Mouse (Mus musculus) midbrain, embryonic 16.5 days (tissue): ENCODE measurements around the gene Hexim2. TPM values are rescaled to one million over a fixed set of nuclear protein-coding genes. Genes with fewer than 3 reads are reported as not detected.

Source experiments
- ATAC-seq: fragments of 200-750 bp; cut with Nextera tagmentation; 2 replicates; pipeline ENCODE4 v1.8.0; 2017; ENCODE audit warnings: moderate TSS enrichment
- H3K27ac ChIP-seq: fragments of 300-500 bp; sonication (generic); 2 replicates; pipeline ENCODE4 v1.5.1; 2014; ENCODE audit warnings: mild to moderate bottlenecking, low read length, mixed read lengths
- H3K27me3 ChIP-seq: fragments of 300-500 bp; sonication (generic); 2 replicates; pipeline ENCODE4 v1.6.1; 2014; ENCODE audit warnings: low read depth, low read length, mixed read lengths; ENCODE audit not compliant: control insufficient read depth, insufficient read depth
- H3K36me3 ChIP-seq: fragments of 300-500 bp; sonication (generic); 2 replicates; pipeline ENCODE4 v1.6.1; 2014; ENCODE audit warnings: mild to moderate bottlenecking, low read length, moderate library complexity, mixed read lengths; ENCODE audit not compliant: control insufficient read depth, insufficient read depth
- H3K4me1 ChIP-seq: fragments of 300-500 bp; sonication (generic); 2 replicates; pipeline ENCODE4 v1.6.1; 2014; ENCODE audit warnings: mild to moderate bottlenecking, low read length, mixed read lengths; ENCODE audit not compliant: control insufficient read depth, insufficient read depth
- H3K4me2 ChIP-seq: fragments of 300-500 bp; sonication (generic); 2 replicates; pipeline ENCODE4 v1.6.1; 2014; ENCODE audit warnings: mild to moderate bottlenecking, low read length, mixed read lengths
- H3K4me3 ChIP-seq: fragments of 300-500 bp; sonication (generic); 2 replicates; pipeline ENCODE4 v1.5.1; 2014; ENCODE audit warnings: low read depth, mild to moderate bottlenecking, low read length, moderate library complexity, mixed read lengths
- H3K9ac ChIP-seq: fragments of 300-500 bp; sonication (generic); 2 replicates; pipeline ENCODE4 v1.6.1; 2014; ENCODE audit warnings: low read depth, low read length, mixed read lengths
- H3K9me3 ChIP-seq: fragments of 300-500 bp; sonication (generic); replicated peaks from 2 replicates; pipeline ENCODE4 v1.6.1; 2014; ENCODE audit warnings: mild to moderate bottlenecking, low read length, mixed read lengths; ENCODE audit not compliant: control insufficient read depth, poor library complexity, severe bottlenecking
- WGBS: fragments of 180-500 bp; shearing (Covaris S2); extraction: QIAGEN DNeasy Blood & Tissue Kit; methylation state at CpG from one replicate; pipeline ENCODE4 v1.1.7; 2014; 5-methylcytosine and 5-hydroxymethylcytosine counted together
- polyA plus RNA-seq: library from polyadenylated mRNA; unstranded; fragments of >200 nt; fragmentation: Nextera tagmentation; extraction: Ambion mirVana; gene quantifications from 2 replicates; pipeline ENCODE4 v1.2.1, GENCODE M21; 2015

Gene Hexim2
- polyA plus RNA-seq, 1 experiment from 2014 or later = 37.0 TPM

DNA sequence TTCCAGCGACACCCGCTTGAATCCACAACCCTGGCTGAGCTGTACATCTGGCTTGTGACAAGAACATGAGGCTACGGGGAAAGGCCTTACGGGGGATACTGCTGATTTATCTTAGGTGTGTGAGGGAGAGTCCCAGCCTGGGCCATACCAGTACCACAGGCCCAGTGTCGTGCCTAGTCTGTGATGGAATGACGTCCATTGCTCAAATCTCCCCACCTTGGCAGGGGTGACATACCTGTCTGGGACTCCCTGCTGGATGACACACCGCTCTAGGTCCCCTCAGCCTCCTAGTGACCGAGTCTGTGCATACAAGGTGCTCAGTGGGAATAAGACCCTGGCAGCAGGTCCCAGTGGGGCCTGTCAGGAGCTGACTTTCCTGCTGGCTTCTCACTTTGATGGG, 46.5 kb downstream of the Hexim2 start:
- ATAC-seq = no peak
- Histone ChIP-seq H3K4me3 (no peak overlapping the region), H3K27ac (no peak overlapping the region), H3K36me3 (no peaks in the 10 kb centered on the region), H3K4me1 (peaks cover 3% of the 10 kb centered on the region; the same call in 1 of the 2 replicates), H3K9me3 (no peaks in the 10 kb centered on the region), H3K9ac (no peak overlapping the region), H3K4me2 (no peak overlapping the region), H3K27me3 (no peaks in the 10 kb centered on the region)
- WGBS = 89% methylated on average over 8 of the region's 8 CpGs

GRCm38 (mm10) chr11:103180426-103180825, 48.2 kb downstream of the Hexim2 start:
- Histone ChIP-seq H3K36me3 (no peaks in the 10 kb centered on the region), H3K4me3 (no peak overlapping the region), H3K9me3 (no peaks in the 10 kb centered on the region), H3K4me2 (no peak overlapping the region), H3K27me3 (no peaks in the 10 kb centered on the region), H3K27ac (no peak overlapping the region), H3K4me1 (no peaks in the 10 kb centered on the region), H3K9ac (no peak overlapping the region)
- no peak for ATAC-seq
- 69% methylated on average over 1 of the region's 1 CpGs for WGBS

- no peak overlapping the region for H3K4me3 ChIP-seq
These were observed 49.1 kb downstream of the Hexim2 start for GRCm38 (mm10) chr11:103181349-103181748.

DNA sequence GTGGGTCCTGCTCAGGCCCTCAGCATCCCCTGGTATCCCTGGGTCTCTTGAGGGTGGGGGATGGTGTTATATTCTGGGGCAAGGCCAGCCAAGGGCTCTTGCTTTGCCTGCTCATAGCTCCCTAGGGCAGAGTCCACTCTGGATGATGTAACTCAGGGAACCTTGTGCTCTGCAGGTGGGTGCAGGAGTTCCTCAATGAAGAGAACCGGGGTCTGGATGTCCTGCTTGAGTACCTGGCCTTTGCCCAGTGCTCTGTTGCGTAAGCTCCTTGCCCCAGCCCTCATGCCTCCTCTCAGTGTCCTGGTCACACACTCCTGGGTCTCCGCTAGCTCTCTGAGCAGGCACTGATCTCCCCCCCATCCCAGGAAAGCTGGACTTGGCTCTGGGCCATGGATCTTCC, 49.7 kb downstream of the Hexim2 start:
- Histone ChIP-seq H3K27me3 (no peaks in the 10 kb centered on the region), H3K4me1 (no peaks in the 10 kb centered on the region), H3K4me2 (no peak overlapping the region), H3K27ac (no peak overlapping the region), H3K9ac (no peak overlapping the region), H3K4me3 (no peak overlapping the region), H3K9me3 (no peaks in the 10 kb centered on the region), H3K36me3 (no peaks in the 10 kb centered on the region; the same call in 1 of the 2 replicates)
- 66% methylated on average over 3 of the region's 3 CpGs for WGBS
- ATAC-seq = no peak

More at GRCm38 (mm10) chr11:103181349-103181748, 49.1 kb downstream of the Hexim2 start:
- no peak overlapping the region for H3K9ac ChIP-seq
- no peaks in the 10 kb centered on the region for H3K27me3 ChIP-seq
- H3K4me2 ChIP-seq = no peak overlapping the region
- ATAC-seq = no peak
- no peak overlapping the region for H3K27ac ChIP-seq
- no peaks in the 10 kb centered on the region; the same call in 1 of the 2 replicates for H3K36me3 ChIP-seq
- WGBS = 77% methylated on average over 9 of the region's 9 CpGs
- no peaks in the 10 kb centered on the region for H3K4me1 ChIP-seq
- H3K9me3 ChIP-seq = no peaks in the 10 kb centered on the region

- Histone ChIP-seq H3K27ac (no peak overlapping the region), H3K4me1 (no peaks in the 10 kb centered on the region), H3K4me3 (no peak overlapping the region), H3K9ac (no peak overlapping the region), H3K9me3 (no peaks in the 10 kb centered on the region), H3K4me2 (no peak overlapping the region), H3K27me3 (no peaks in the 10 kb centered on the region), H3K36me3 (no peaks in the 10 kb centered on the region; the same call in 1 of the 2 replicates)
- ATAC-seq = no peak
- 41% methylated on average over 2 of the region's 2 CpGs for whole genome bisulfite sequencing
These were observed 52.7 kb downstream of the Hexim2 start for GRCm38 (mm10) chr11:103184891-103185290.

Other genes with a start within 250 kb of the Hexim2 start
- not detected in 2 replicates for gene Fam187a, start 247.3 kb upstream of the Hexim2 start, polyA plus RNA-seq
- gene Gfap, start 231.5 kb upstream of the Hexim2 start, polyA plus RNA-seq = 0.27 and 1.2 TPM in 2 replicates
- gene Kif18b, start 207.3 kb upstream of the Hexim2 start, polyA plus RNA-seq = 0.75 and 1.4 TPM in 2 replicates
- gene C1ql1, start 185.7 kb upstream of the Hexim2 start, polyA plus RNA-seq = 6.0 and 7.9 TPM in 2 replicates
- 25.5 and 26.8 TPM in 2 replicates for gene Nmt1, start 104.2 kb upstream of the Hexim2 start, polyA plus RNA-seq
- 157 and 174 TPM in 2 replicates for gene Dcakd, start 104.1 kb upstream of the Hexim2 start, polyA plus RNA-seq
- gene Plcd3, start 30.8 kb upstream of the Hexim2 start, polyA plus RNA-seq = 2.8 and 3.6 TPM in 2 replicates
- 11.6 and 13.0 TPM in 2 replicates for gene Acbd4, start 30.7 kb upstream of the Hexim2 start, polyA plus RNA-seq
- gene Hexim1, start 16.2 kb upstream of the Hexim2 start, polyA plus RNA-seq = 4.1 and 4.2 TPM in 2 replicates
- gene Fmnl1, start 38.7 kb downstream of the Hexim2 start, polyA plus RNA-seq = 5.7 and 6.3 TPM in 2 replicates
- 2.3 and 3.1 TPM in 2 replicates for gene 1700023F06Rik, start 76.1 kb downstream of the Hexim2 start, polyA plus RNA-seq
- gene Spata32, start 86.0 kb downstream of the Hexim2 start, polyA plus RNA-seq = 1.2 and 1.3 TPM in 2 replicates
- gene Map3k14, start 135.0 kb downstream of the Hexim2 start, polyA plus RNA-seq = 4.4 TPM in 2 replicates
- gene Arhgap27, start 231.3 kb downstream of the Hexim2 start, polyA plus RNA-seq = 3.8 and 4.4 TPM in 2 replicates